Mouse (Mus musculus) bone marrow macrophage, adult 2 months (primary cell): ENCODE measurements around the gene Cpm. TPM values are rescaled to one million over a fixed set of nuclear protein-coding genes. Genes with fewer than 3 reads are reported as not detected.

Experiments used
- H3K27ac ChIP-seq: 2 replicates; pipeline ENCODE4 v1.5.1; 2012; ENCODE audit warnings: low read depth, low read length; ENCODE audit not compliant: insufficient read depth
- H3K4me1 ChIP-seq: 2 replicates; pipeline ENCODE4 v1.6.1; 2012; ENCODE audit warnings: low read length; ENCODE audit not compliant: control insufficient read depth, insufficient read depth
- H3K4me3 ChIP-seq: 2 replicates; pipeline ENCODE4 v1.5.1; 2012; ENCODE audit warnings: mild to moderate bottlenecking, low read length, moderate library complexity; ENCODE audit not compliant: insufficient read depth
- CTCF ChIP-seq: IDR thresholded peaks from 2 replicates; pipeline ENCODE4 v1.5.1; 2012; ENCODE audit warnings: low read depth, mild to moderate bottlenecking, low read length, moderate library complexity
- POLR2A ChIP-seq: IDR thresholded peaks from 2 replicates; pipeline ENCODE4 v1.6.1; 2012; ENCODE audit warnings: mild to moderate bottlenecking, low read depth, low read length, borderline replicate concordance
- polyA plus RNA-seq: library from polyadenylated mRNA; stranded (reverse); fragments of >200 nt; gene quantifications from 2 replicates; pipeline ENCODE4 v1.2.4, GENCODE M21; 2012; ENCODE audit not compliant: missing spikeins, insufficient read depth, insufficient read length

Cpm gene
- polyA plus RNA-seq, 1 experiment: not detected

GRCm38 (mm10) chr10:117690770-117691296 is 61.5 kb downstream of the Cpm start:
- no peaks in the 10 kb centered on the region for H3K4me1 ChIP-seq
- TF ChIP-seq CTCF (no peak), POLR2A (no peak)
- no peak overlapping the region for H3K27ac ChIP-seq
- H3K4me3 ChIP-seq: no peak overlapping the region

DNA sequence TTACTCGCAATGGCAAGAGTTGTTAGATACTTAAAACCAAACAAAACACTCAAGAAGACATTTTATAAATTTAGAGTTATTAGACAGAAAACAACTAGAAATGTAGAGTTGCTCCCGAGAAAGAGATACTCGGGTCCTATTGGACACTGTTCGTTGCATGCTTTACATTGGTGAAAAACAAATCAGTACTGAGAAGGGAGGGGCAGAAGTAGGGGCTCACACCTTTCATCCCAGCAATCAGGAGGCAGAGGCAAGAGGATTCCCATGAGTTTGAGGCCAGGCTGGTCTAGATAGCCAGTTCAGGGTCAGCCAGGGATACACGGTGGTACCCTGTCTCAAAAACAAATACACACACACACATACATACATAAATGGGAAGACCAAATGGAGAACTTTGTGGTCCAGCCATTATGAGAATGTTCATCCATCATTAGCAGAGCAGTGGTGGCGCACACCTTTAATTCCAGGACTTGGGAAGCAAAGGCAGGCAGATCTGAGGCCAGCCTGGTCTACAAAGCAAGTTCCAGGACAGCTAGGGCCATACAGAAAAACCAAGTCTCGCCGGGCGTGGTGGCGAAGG is 62.2 kb downstream of the Cpm start:
- Histone ChIP-seq H3K4me1 (no peaks in the 10 kb centered on the region), H3K4me3 (no peak overlapping the region), H3K27ac (no peak overlapping the region)
- no peak for TF ChIP-seq CTCF
- TF ChIP-seq POLR2A: no peak

- Histone ChIP-seq H3K4me1 (no peaks in the 10 kb centered on the region), H3K4me3 (no peak overlapping the region), H3K27ac (no peak overlapping the region)
- no peak for TF ChIP-seq CTCF
- TF ChIP-seq POLR2A: no peak
Measured at GRCm38 (mm10) chr10:117692173-117692572, 62.9 kb downstream of the Cpm start.

GRCm38 (mm10) chr10:117692953-117693352 is 63.7 kb downstream of the Cpm start:
- no peaks in the 10 kb centered on the region for H3K4me1 ChIP-seq
- H3K27ac ChIP-seq: no peak overlapping the region
- no peak for TF ChIP-seq CTCF
- no peak for TF ChIP-seq POLR2A
- H3K4me3 ChIP-seq: no peak overlapping the region

DNA sequence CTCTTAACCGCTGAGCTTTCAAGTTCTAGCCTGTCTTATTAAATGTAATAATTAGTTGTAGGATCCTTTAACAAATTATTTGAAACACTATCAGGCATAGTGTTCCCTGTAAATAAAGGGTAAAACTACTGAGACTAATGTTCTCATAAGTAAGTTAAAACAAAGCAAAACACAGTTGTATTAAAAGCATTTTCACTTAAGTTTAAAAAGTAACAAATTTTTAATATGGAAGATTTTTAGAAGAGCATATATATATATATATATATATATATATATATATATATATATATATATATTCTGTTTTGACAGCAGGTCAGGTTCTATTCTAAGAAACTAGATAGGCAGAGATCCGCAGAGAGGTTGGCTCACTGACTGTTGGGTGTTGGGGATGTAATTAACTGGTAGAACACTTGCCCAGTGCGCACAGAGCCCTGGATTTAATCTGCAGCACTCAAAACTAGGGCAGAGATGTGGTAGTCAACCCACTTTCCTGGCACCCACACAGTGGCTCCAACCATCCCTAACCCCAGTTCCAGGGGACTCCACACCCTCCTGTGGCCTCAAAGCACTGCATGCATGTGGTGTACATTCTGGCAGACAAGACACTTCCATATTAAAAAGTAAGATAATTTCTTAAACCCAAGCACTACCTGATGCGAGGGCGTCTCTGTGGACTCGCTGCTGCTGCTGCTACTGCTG is 65.1 kb downstream of the Cpm start:
- H3K4me1 ChIP-seq: no peaks in the 10 kb centered on the region
- H3K4me3 ChIP-seq: no peak overlapping the region
- TF ChIP-seq POLR2A (no peak), CTCF (no peak)
- H3K27ac ChIP-seq: no peak overlapping the region

- no peak overlapping the region for H3K27ac ChIP-seq
- H3K4me1 ChIP-seq: no peaks in the 10 kb centered on the region
- H3K4me3 ChIP-seq: no peak overlapping the region
- no peak for TF ChIP-seq POLR2A
Measured at GRCm38 (mm10) chr10:117695027-117695426, 65.7 kb downstream of the Cpm start.

- H3K27ac ChIP-seq: no peak overlapping the region
- H3K4me1 ChIP-seq: no peaks in the 10 kb centered on the region
- no peak for TF ChIP-seq POLR2A
- no peak for TF ChIP-seq CTCF
- no peak overlapping the region for H3K4me3 ChIP-seq
Measured at GRCm38 (mm10) chr10:117695605-117696004, 66.3 kb downstream of the Cpm start.

DNA sequence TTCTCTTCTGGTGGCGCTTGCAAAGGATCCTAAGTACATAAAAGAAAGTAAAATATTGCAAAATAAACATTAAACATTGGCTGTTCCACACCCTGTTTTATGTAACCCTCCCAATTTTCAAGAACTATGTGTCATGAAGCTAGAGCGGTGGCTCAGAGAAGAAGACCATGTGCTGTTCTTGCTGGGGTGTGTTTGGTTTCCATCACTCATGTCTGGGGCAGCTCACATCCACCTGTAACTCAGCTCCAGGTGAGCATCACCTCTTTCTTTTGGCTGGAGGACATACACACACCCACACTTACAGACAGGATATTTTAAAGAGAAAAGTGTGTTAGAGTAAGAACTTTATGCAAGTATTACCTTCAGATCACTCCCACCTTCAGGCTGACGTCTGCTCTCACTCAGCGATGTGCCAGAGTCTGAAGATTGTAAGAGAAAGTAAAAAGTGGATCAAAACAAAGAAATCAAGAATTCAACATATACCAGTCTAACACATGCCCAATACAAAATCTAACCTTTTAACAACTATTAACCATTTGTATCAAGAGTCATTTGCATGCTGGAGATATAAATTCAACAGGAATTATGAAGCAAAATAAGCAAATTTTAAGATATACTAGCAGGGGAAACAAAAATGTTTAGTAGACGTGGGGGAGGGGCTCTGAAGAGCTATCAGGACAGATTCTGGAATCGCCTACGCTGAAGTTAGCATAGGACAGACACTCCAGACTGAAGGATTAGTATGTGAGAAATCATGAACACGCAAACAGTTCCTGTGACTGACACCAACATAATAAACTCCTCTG is 66.9 kb downstream of the Cpm start:
- H3K27ac ChIP-seq: no peak overlapping the region

GRCm38 (mm10) chr10:117696827-117697560 is 67.7 kb downstream of the Cpm start:
- Histone ChIP-seq H3K4me3 (no peak overlapping the region), H3K27ac (no peak overlapping the region), H3K4me1 (no peaks in the 10 kb centered on the region)
- TF ChIP-seq CTCF (no peak), POLR2A (no peak)

More for the DNA sequence above, 66.9 kb downstream of the Cpm start:
- Histone ChIP-seq H3K4me1 (no peaks in the 10 kb centered on the region), H3K4me3 (no peak overlapping the region)
- TF ChIP-seq CTCF (no peak), POLR2A (no peak)
